Mouse (Mus musculus): Measurements from ENCODE around the gene Tnnt1.

Tnnt1 gene

GRCm38 (mm10) chr7:4521231-4522003, 5.2 kb upstream of the Tnnt1 start:
- peak; percentile 73 for DNase-seq (ENCODE audit: low read depth, low spot score)

GRCm38 (mm10) chr7:4518487-4518886, 2.3 kb upstream of the Tnnt1 start:
- no peak for DNase-seq (ENCODE audit: low read depth, low spot score)

GRCm38 (mm10) chr7:4515853-4516252, 329 bp downstream of the Tnnt1 start:
- DNase-seq (ENCODE audit: low read depth, low spot score), result no peak

- no peak for DNase-seq (ENCODE audit: low read depth, low spot score)
Measured at GRCm38 (mm10) chr7:4513829-4514712, 2.1 kb downstream of the Tnnt1 start.

- DNase-seq (ENCODE audit: low read depth, low spot score), result peak; percentile 88
Measured at GRCm38 (mm10) chr7:4513236-4513635, 2.9 kb downstream of the Tnnt1 start.

GRCm38 (mm10) chr7:4511489-4512224, 4.5 kb downstream of the Tnnt1 start:
- DNase-seq (ENCODE audit: low read depth, low spot score), result no peak

GRCm38 (mm10) chr7:4509863-4510608, 6.1 kb downstream of the Tnnt1 start:
- DNase-seq (ENCODE audit: low read depth, low spot score), result peak; percentile 93

GRCm38 (mm10) chr7:4508739-4509116, 7.5 kb downstream of the Tnnt1 start:
- no peak for DNase-seq (ENCODE audit: low read depth, low spot score)

GRCm38 (mm10) chr7:4508062-4508738, 8.0 kb downstream of the Tnnt1 start:
- DNase-seq (ENCODE audit: low read depth, low spot score), result peak; percentile 88

GRCm38 (mm10) chr7:4507220-4507619, 9.0 kb downstream of the Tnnt1 start:
- DNase-seq (ENCODE audit: low read depth, low spot score), result peak; percentile 60

GRCm38 (mm10) chr7:4504646-4505435, 11.3 kb downstream of the Tnnt1 start:
- DNase-seq (ENCODE audit: low read depth, low spot score), result no peak

- DNase-seq (ENCODE audit: low read depth, low spot score), result no peak
Measured at GRCm38 (mm10) chr7:4503858-4504257, 12.3 kb downstream of the Tnnt1 start.

- no peak for DNase-seq (ENCODE audit: low read depth, low spot score)
Measured at GRCm38 (mm10) chr7:4503100-4503499, 13.1 kb downstream of the Tnnt1 start.

- DNase-seq (ENCODE audit: low read depth, low spot score), result peak; percentile 72
Measured at GRCm38 (mm10) chr7:4502421-4503090, 13.6 kb downstream of the Tnnt1 start.

GRCm38 (mm10) chr7:4501558-4502397, 14.4 kb downstream of the Tnnt1 start, which contains the start of gene Ppp1r12c:
TSS of gene Ppp1r12c (minus strand) at chr7:4501680.
- DNase-seq (ENCODE audit: low read depth, low spot score), result peak; percentile 94

GRCm38 (mm10) chr7:4500892-4501471, 15.2 kb downstream of the Tnnt1 start:
- DNase-seq (ENCODE audit: low read depth, low spot score), result peak; percentile 41

GRCm38 (mm10) chr7:4499034-4499433, 17.1 kb downstream of the Tnnt1 start:
- DNase-seq (ENCODE audit: low read depth, low spot score), result no peak

- no peak for DNase-seq (ENCODE audit: low read depth, low spot score)
Measured at GRCm38 (mm10) chr7:4498251-4498650, 17.9 kb downstream of the Tnnt1 start.

Measured in ZHBTc4 (cell line).